8 mouse cellular contexts compared by ENCODE assay signal in genomic region chr3:132949380-132949790, GRCm38 (mm10). TPM values are rescaled to one million over a fixed set of nuclear protein-coding genes. Genes with fewer than 3 reads are reported as not detected.
A peak's percentile ranks its signal among the peaks of the same experiment; 100 is the strongest.
DNase-seq lines count a peak whose midpoint lies in the region; ATAC-seq and TF ChIP-seq lines count a peak whose summit lies in the region.

No protein-coding gene starts in this region.

- 0% methylated on average over 23 of the region's 26 CpGs for WGBS in forebrain, embryonic 15.5 days
- under 1% methylated on average over 24 of the region's 26 CpGs for WGBS in lung, embryonic 14.5 days

- ATAC-seq in forebrain, embryonic 15.5 days (replicated peaks), result peak; percentile 80
- peak; percentile 77 for ATAC-seq in lung, embryonic 14.5 days (ENCODE audit: insufficient read depth)

- H3K4me2 ChIP-seq in forebrain, embryonic 15.5 days (replicated peaks), result peak overlapping the region; percentile 93
- H3K4me2 ChIP-seq in lung, embryonic 14.5 days, result peak overlapping the region; percentile 97

- H3K4me3 ChIP-seq in layer of hippocampus, adult 2 months, result peak overlapping the region; percentile 73
- peak overlapping the region; percentile 65 for H3K4me3 ChIP-seq in forebrain, embryonic 15.5 days
- peak overlapping the region; percentile 70 for H3K4me3 ChIP-seq in lung, embryonic 14.5 days (ENCODE audit: low read depth, low read length)

- H3K27me3 ChIP-seq in forebrain, embryonic 15.5 days, result 0 out of 2 replicates have a peak, but pooled peaks cover 4% of the 10 kb centered on the region
- 0 out of 2 replicates have a peak, but pooled peaks cover 8% of the 10 kb centered on the region for H3K27me3 ChIP-seq in lung, embryonic 14.5 days (ENCODE audit: insufficient read depth, low read length)

- TF ChIP-seq CTCF in layer of hippocampus, adult 2 months (conservative IDR thresholded peaks at IDR 0.05), result no peak
- TF ChIP-seq CTCF in lung, embryonic 14.5 days (IDR thresholded peaks at IDR 0.05; ENCODE audit: low read depth), result no peak

- H3K27ac ChIP-seq in layer of hippocampus, adult 2 months, result 0 out of 2 replicates have a peak overlapping the region, but pooled peaks have one; percentile 53
- no peak overlapping the region for H3K27ac ChIP-seq in forebrain, embryonic 15.5 days (replicated peaks)
- H3K27ac ChIP-seq in lung, embryonic 14.5 days (ENCODE audit: low read depth), result no peak overlapping the region

- no peaks in the 10 kb centered on the region for H3K36me3 ChIP-seq in forebrain, embryonic 15.5 days
- peaks cover 6% of the 10 kb centered on the region; the same call in 1 of the 2 replicates for H3K36me3 ChIP-seq in lung, embryonic 14.5 days (ENCODE audit: insufficient read depth)

- DNase-seq in layer of hippocampus, adult 2 months (ENCODE audit: low spot score in 2 of 2), result peak in 1 of 2 experiments; percentile 15
- DNase-seq in layer of hippocampus, adult 9-10 months (ENCODE audit: low spot score), result no peak
- peak; percentile 21 for DNase-seq in adrenal gland, postnatal 25 days
- peak; percentile 31 for DNase-seq in kidney, adult 11 months
- DNase-seq in lung, embryonic 14.5 days, result peak; percentile 52
- peak; percentile 48 for DNase-seq in retina, embryonic 14.5 days (ENCODE audit: low spot score)
- DNase-seq in cerebellum, adult 9-10 months, result no peak

- H3K9ac ChIP-seq in forebrain, embryonic 15.5 days (replicated peaks), result peak overlapping the region; percentile 57
- H3K9ac ChIP-seq in lung, embryonic 14.5 days, result peak overlapping the region; percentile 70

- H3K9me3 ChIP-seq in forebrain, embryonic 15.5 days, result no peaks in the 10 kb centered on the region
- H3K9me3 ChIP-seq in lung, embryonic 14.5 days (ENCODE audit: low read depth, low read length), result no peaks in the 10 kb centered on the region

- peaks cover 16% of the 10 kb centered on the region for H3K4me1 ChIP-seq in forebrain, embryonic 15.5 days
- H3K4me1 ChIP-seq in lung, embryonic 14.5 days (ENCODE audit: insufficient read depth), result no peaks in the 10 kb centered on the region; the same call in 1 of the 2 replicates

RNA-seq across cellular contexts. Expression of gene Npnt, which starts 0.7 kb away (rescaled TPM):
- total RNA-seq in layer of hippocampus, adult 2 months (2021), result 10 to 100 TPM; 14.2 to 18.7 TPM
- total RNA-seq in adrenal gland, postnatal 25 days (2021), result 11.5 TPM in 2 replicates
- polyA plus RNA-seq in forebrain, embryonic 15.5 days (2015; fragmentation: Nextera tagmentation; extraction: Ambion mirVana), result 5.5 and 8.2 TPM in 2 replicates
- 84.5 and 91.3 TPM in 2 replicates for polyA plus RNA-seq in lung, embryonic 14.5 days (2014; fragmentation: Nextera tagmentation; extraction: Ambion mirVana)

Comparison
In these comparisons a context has a peak if more than half of its experiments do, and no peak if none do; other contexts are left out.
1. DNase-seq: peak in adrenal gland, postnatal 25 days (single experiment), kidney, adult 11 months (single experiment), lung, embryonic 14.5 days (single experiment) and retina, embryonic 14.5 days (single experiment); none in layer of hippocampus, adult 9-10 months (single experiment) and cerebellum, adult 9-10 months (single experiment).
2. Peak in every context shown above with its lines, with median percentiles within 50 percentile points of each other: H3K4me3 ChIP-seq.